Mouse (Mus musculus): ENCODE results near the gene Olfr1151. TPM values are rescaled to one million over a fixed set of nuclear protein-coding genes. Genes with fewer than 3 reads are reported as not detected.

Olfr1151 gene
- polyA plus RNA-seq (2017; shearing (Covaris generic)) = not detected

GRCm38 (mm10) chr2:87855562-87855961, at the start of gene Olfr1151:
TSS of gene Olfr1151 (plus strand) at chr2:87855862.

GRCm38 (mm10) chr2:87809522-87809921, 46.1 kb upstream of the Olfr1151 start, which contains the start of gene Olfr1145:
TSS of gene Olfr1145 (plus strand) at chr2:87809822.

GRCm38 (mm10) chr2:87830233-87830632, 25.4 kb upstream of the Olfr1151 start, which contains the start of gene Olfr1148:
TSS of gene Olfr1148 (plus strand) at chr2:87830533.

GRCm38 (mm10) chr2:87843693-87844092, 12.0 kb upstream of the Olfr1151 start, which contains the start of gene Olfr1150-ps1:
TSS of gene Olfr1150-ps1 (plus strand) at chr2:87843993.

GRCm38 (mm10) chr2:87866192-87866591, 10.5 kb downstream of the Olfr1151 start, which contains the start of gene Olfr1152:
TSS of gene Olfr1152 (plus strand) at chr2:87866492.

GRCm38 (mm10) chr2:87894662-87895061, 39.0 kb downstream of the Olfr1151 start, which contains the start of gene Olfr1153:
TSS of gene Olfr1153 (plus strand) at chr2:87894962.

GRCm38 (mm10) chr2:87905066-87905465, 49.4 kb downstream of the Olfr1151 start, which contains the start of gene Olfr1154:
TSS of gene Olfr1154 (minus strand) at chr2:87905166.

Other genes with a start within 250 kb of the Olfr1151 start
- gene Olfr1130, start 249.7 kb upstream of the Olfr1151 start, polyA plus RNA-seq (2017; shearing (Covaris generic)) = not detected
- not detected for gene Olfr1131, start 228.8 kb upstream of the Olfr1151 start, polyA plus RNA-seq (2017; shearing (Covaris generic))
- not detected for gene Olfr1132, start 218.3 kb upstream of the Olfr1151 start, polyA plus RNA-seq (2017; shearing (Covaris generic))
- gene Olfr1133, start 208.5 kb upstream of the Olfr1151 start, polyA plus RNA-seq (2017; shearing (Covaris generic)) = not detected
- gene Olfr1134, start 197.4 kb upstream of the Olfr1151 start, polyA plus RNA-seq (2017; shearing (Covaris generic)) = not detected
- gene Olfr1135, start 182.2 kb upstream of the Olfr1151 start, polyA plus RNA-seq (2017; shearing (Covaris generic)) = not detected
- gene Olfr1136, start 161.9 kb upstream of the Olfr1151 start, polyA plus RNA-seq (2017; shearing (Covaris generic)) = not detected
- gene Olfr1137, start 142.7 kb upstream of the Olfr1151 start, polyA plus RNA-seq (2017; shearing (Covaris generic)) = not detected
- gene Olfr1138, start 115.9 kb upstream of the Olfr1151 start, polyA plus RNA-seq (2017; shearing (Covaris generic)) = not detected
- gene Olfr1140, start 112.1 kb upstream of the Olfr1151 start, polyA plus RNA-seq (2017; shearing (Covaris generic)) = not detected
- not detected for gene Olfr1141, start 101.9 kb upstream of the Olfr1151 start, polyA plus RNA-seq (2017; shearing (Covaris generic))
- gene Olfr152, start 76.4 kb upstream of the Olfr1151 start, polyA plus RNA-seq (2017; shearing (Covaris generic)) = not detected
- not detected for gene Olfr1143, start 55.3 kb upstream of the Olfr1151 start, polyA plus RNA-seq (2017; shearing (Covaris generic))
- gene Olfr1145, start 46.0 kb upstream of the Olfr1151 start, polyA plus RNA-seq (2017; shearing (Covaris generic)) = not detected
- gene Olfr1148, start 25.3 kb upstream of the Olfr1151 start, polyA plus RNA-seq (2017; shearing (Covaris generic)) = not detected
- gene Olfr1150-ps1, start 11.9 kb upstream of the Olfr1151 start, polyA plus RNA-seq (2017; shearing (Covaris generic)) = not detected
- gene Olfr1152, start 10.6 kb downstream of the Olfr1151 start, polyA plus RNA-seq (2017; shearing (Covaris generic)) = not detected
- gene Olfr1153, start 39.1 kb downstream of the Olfr1151 start, polyA plus RNA-seq (2017; shearing (Covaris generic)) = not detected
- gene Olfr1154, start 49.3 kb downstream of the Olfr1151 start, polyA plus RNA-seq (2017; shearing (Covaris generic)) = not detected
- gene Olfr1155, start 89.3 kb downstream of the Olfr1151 start, polyA plus RNA-seq (2017; shearing (Covaris generic)) = not detected
- 0.09 TPM for gene Olfr1156, start 97.2 kb downstream of the Olfr1151 start, polyA plus RNA-seq (2017; shearing (Covaris generic))
- 0.06 TPM for gene Olfr1157, start 112.4 kb downstream of the Olfr1151 start, polyA plus RNA-seq (2017; shearing (Covaris generic))
- gene Olfr74, start 118.8 kb downstream of the Olfr1151 start, polyA plus RNA-seq (2017; shearing (Covaris generic)) = not detected
- gene Olfr1158, start 134.3 kb downstream of the Olfr1151 start, polyA plus RNA-seq (2017; shearing (Covaris generic)) = not detected
- gene Olfr1160, start 152.4 kb downstream of the Olfr1151 start, polyA plus RNA-seq (2017; shearing (Covaris generic)) = not detected
- not detected for gene Olfr1161, start 166.9 kb downstream of the Olfr1151 start, polyA plus RNA-seq (2017; shearing (Covaris generic))
- not detected for gene Olfr73, start 181.8 kb downstream of the Olfr1151 start, polyA plus RNA-seq (2017; shearing (Covaris generic))
- gene Olfr1162, start 195.3 kb downstream of the Olfr1151 start, polyA plus RNA-seq (2017; shearing (Covaris generic)) = not detected
- gene Olfr1163, start 216.0 kb downstream of the Olfr1151 start, polyA plus RNA-seq (2017; shearing (Covaris generic)) = not detected
- not detected for gene Olfr1164, start 238.1 kb downstream of the Olfr1151 start, polyA plus RNA-seq (2017; shearing (Covaris generic))

Measured in inflammation-experienced regulatory T-cells, adult 16 weeks (primary cell).